Mouse (Mus musculus) brain, embryonic 14.5 days (tissue): ENCODE measurements around the gene Troap. TPM values are rescaled to one million over a fixed set of nuclear protein-coding genes. Genes with fewer than 3 reads are reported as not detected.

Experiments
- DNase-seq: peaks from one replicate; pipeline ENCODE4 v3.0.0-alpha.2; 2011; ENCODE audit warnings: low read depth
- CTCF ChIP-seq: fragments of 200-500 bp; IDR thresholded peaks from 2 replicates; pipeline ENCODE4 v1.5.1; 2012; ENCODE audit warnings: inconsistent platforms, mild to moderate bottlenecking, moderate library complexity, borderline replicate concordance; ENCODE audit not compliant: insufficient read depth, insufficient read length; ENCODE audit errors: extremely low read depth
- POLR2A ChIP-seq: fragments of 200-500 bp; IDR thresholded peaks from 2 replicates; pipeline ENCODE4 v1.6.1; 2012; ENCODE audit warnings: mild to moderate bottlenecking, inconsistent platforms, borderline replicate concordance; ENCODE audit not compliant: poor library complexity, insufficient read depth, insufficient read length, severe bottlenecking; ENCODE audit errors: extremely low read depth
- polyA plus RNA-seq: library from polyadenylated mRNA; depleted of rRNA; stranded (reverse); fragments of >200 nt; gene quantifications from 2 replicates; pipeline ENCODE4 v1.2.3, GENCODE M21; 2012

Gene Troap
- polyA plus RNA-seq, 1 experiment = 12.1 TPM

- peak; percentile 86 for DNase-seq
These were observed 19.2 kb downstream of the Troap start for GRCm38 (mm10) chr15:99093291-99094258.

GRCm38 (mm10) chr15:99094631-99095270, 20.4 kb downstream of the Troap start:
- peak; percentile 89 for DNase-seq
- peak; percentile 3; the same call in 1 of the 2 replicates for TF ChIP-seq CTCF
- no peak for TF ChIP-seq POLR2A

More at GRCm38 (mm10) chr15:99093291-99094258, 19.2 kb downstream of the Troap start:
- TF ChIP-seq POLR2A (no peak), CTCF (peak; percentile 69)

GRCm38 (mm10) chr15:99095356-99095755, 21.0 kb downstream of the Troap start:
- TF ChIP-seq POLR2A (no peak), CTCF (no peak)
- DNase-seq = no peak

- DNase-seq = no peak
- TF ChIP-seq CTCF (no peak), POLR2A (no peak)
These were observed 21.9 kb downstream of the Troap start for GRCm38 (mm10) chr15:99096061-99096793.

- peak; percentile 62 for DNase-seq
- TF ChIP-seq CTCF = no peak
- no peak for TF ChIP-seq POLR2A
These were observed 22.6 kb downstream of the Troap start for GRCm38 (mm10) chr15:99096831-99097500.

- DNase-seq = peak; percentile 77
- TF ChIP-seq POLR2A (no peak), CTCF (no peak)
These were observed 23.6 kb downstream of the Troap start for GRCm38 (mm10) chr15:99097840-99098492.

GRCm38 (mm10) chr15:99098493-99098861, 24.1 kb downstream of the Troap start:
- TF ChIP-seq POLR2A (no peak), CTCF (no peak)
- no peak for DNase-seq

- TF ChIP-seq CTCF (peak; percentile 90), POLR2A (no peak)
- peak; percentile 70 for DNase-seq
These were observed 24.8 kb downstream of the Troap start for GRCm38 (mm10) chr15:99099139-99099556.

- no peak for DNase-seq
- no peak for TF ChIP-seq POLR2A
- TF ChIP-seq CTCF = no peak
These were observed 25.6 kb downstream of the Troap start for GRCm38 (mm10) chr15:99099984-99100383.

GRCm38 (mm10) chr15:99105238-99105637, 30.9 kb downstream of the Troap start:
- DNase-seq = no peak
- no peak for TF ChIP-seq CTCF
- TF ChIP-seq POLR2A = no peak

- TF ChIP-seq CTCF = no peak
- DNase-seq = no peak
These were observed 33.5 kb downstream of the Troap start for GRCm38 (mm10) chr15:99107866-99108265.
